Mouse (Mus musculus) B cell, adult 2 months (primary cell): ENCODE data around the gene Rab31.
A peak's percentile ranks its signal among the peaks of the same experiment; 100 is the strongest.

ENCODE experiments used
- DNase-seq, 2 experiments: peaks; one replicate each; pipeline ENCODE4 v3.0.0; 2022

Gene Rab31

DNA sequence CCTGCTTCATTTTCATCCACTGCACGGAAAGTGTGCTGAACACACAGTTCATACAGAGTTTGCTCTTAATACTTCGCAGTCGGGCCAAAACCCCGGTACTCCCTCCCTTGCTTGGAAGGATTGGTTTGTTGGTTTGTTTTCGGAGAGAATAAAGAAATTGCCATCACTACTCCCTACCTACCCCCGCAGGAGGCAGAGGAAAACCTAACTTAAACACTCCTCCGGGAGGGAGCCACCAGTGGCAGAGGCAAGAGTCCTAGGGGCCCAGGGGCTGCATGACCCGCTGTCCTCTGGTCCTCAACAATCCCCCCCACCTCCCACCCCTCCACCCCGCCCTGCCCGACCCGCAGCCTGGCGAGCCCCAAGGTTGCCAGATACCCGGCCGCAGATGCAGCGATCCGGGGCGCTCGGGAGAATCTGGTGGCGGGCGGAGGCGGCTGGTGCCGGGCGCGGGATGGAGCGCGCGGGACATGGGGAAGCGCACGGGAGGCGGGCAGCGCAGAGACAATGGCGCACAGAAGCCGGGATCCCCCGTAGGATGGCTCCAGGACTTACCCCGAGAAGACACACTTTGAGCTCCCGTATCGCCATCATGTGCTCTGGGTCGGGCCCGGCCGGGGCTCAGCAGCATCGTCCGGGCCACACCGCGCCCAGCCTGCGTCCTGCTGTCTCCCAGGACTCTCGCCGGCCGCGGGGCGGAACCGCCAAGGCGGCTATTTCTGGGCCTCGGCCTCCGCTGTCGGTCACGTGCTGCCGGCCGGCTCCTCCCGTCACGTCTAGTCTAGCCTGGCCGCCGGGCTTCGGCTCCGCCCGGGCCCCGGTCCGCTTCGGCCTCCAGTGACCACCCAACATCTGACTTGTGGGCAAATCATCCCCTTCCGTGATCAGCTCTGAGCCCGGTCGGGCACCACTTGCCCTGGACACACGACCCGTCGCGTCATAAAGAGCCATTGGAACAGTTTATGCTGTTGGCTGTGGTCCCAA lies at the start of gene Rab31:
Gene Rab31, minus strand, starts transcription at position 802 of the 984 bp plus-strand sequence.
- peak; percentile 52 to 57 for DNase-seq

DNA sequence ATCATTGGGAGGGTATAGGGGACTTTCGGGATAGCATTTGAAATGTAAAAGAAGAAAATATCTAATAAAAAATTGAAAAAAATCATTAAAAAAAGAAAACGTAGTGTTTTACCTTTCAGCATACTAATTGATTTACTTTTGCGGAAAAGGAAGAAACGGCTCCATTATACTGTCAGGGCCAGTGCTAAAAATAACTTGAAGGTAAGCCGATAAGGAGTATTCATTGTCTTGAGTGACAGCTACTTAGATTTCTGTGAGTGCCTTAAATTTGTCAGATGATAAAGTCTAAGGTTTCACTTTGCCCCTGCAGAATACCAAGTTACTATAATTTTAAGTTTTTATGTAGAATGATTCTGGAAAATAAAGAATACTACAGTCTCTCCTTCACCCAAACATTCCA lies 47.6 kb upstream of the Rab31 start:
- no peak for DNase-seq

DNA sequence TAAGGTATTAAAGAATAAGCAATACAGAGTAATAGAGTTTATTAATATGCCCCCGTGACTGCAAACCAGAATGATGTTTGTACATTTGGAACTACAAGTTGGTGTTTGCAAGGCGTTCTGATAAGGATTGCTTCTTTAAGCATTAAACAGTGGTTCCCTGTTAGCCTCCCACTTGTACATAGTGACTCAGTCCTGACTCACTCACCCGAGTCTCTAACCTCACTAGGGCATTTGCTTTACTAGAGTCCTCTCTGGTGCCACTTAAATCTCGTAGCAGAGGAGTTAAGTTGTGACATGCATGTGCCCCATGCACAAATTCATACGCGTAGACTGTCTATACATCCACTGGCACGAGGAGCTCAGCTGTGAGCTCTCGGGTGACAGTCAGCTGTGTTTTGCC lies 41.2 kb upstream of the Rab31 start:
- DNase-seq = no peak

GRCm38 (mm10) chr17:65811032-65811431 lies 38.5 kb upstream of the Rab31 start:
- DNase-seq = no peak

DNA sequence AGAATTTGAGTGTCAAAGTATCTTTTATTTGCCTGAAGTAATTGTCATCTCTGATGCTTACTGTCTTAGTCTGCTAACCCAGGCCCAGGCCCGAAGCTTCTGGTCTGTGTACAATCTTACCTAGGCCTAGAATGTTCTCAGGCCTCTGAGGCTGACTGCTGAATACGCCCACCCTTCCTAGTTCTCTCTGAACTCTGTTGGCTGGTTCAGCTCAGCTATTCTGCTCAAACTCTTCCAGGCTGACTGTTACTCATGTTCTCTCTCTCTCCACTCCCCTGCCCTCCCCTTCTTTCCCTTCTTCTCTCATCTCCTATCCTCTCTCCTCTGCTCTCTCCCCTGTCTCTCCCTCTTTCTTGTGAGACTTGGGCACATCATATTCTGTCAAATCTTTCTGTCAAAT lies 33.9 kb upstream of the Rab31 start:
- DNase-seq = no peak

DNA sequence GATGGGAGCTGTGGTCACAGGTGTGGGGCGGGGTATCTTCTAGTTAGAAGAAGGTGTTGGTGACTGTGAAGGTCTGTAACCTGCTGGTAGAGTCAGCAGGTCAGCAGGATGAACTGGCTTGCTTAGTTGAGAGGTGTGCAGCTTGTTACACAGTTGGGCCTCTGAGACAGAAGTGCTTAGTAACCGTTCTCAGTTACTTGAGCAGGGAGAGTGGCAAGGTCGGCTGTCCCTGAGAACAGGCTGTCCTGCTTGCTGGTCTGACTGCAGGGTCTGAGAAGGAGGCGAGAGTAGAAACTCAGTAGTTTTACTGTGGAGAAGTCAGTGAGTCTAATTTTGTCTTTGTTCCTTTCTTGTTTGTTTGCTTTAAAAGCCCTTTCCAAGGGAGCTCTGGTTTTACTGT lies 33.4 kb upstream of the Rab31 start:
- no peak for DNase-seq

DNA sequence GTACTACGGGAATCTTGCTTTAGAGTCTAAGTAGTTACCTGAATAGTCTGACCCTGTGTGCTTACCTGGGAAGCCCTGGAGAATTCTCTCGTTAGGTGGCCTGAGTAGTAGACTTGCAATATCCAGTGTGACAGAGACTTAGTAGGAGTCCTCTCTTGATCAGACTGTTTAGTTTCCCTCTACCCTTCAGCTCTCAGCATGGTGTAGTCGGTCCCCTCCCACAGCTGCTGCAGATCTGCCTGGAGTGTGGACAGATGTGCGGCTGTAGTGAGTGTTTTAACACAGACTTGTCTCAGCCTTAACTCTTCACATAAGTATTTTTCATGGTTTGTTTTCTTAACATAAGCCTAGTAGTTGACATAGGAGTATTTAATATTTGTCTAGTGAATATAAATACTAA lies 29.5 kb upstream of the Rab31 start:
- DNase-seq = no peak

- no peak for DNase-seq
Observed at GRCm38 (mm10) chr17:65800451-65800850, 27.9 kb upstream of the Rab31 start.

GRCm38 (mm10) chr17:65799353-65799752 lies 26.8 kb upstream of the Rab31 start:
- no peak for DNase-seq

DNA sequence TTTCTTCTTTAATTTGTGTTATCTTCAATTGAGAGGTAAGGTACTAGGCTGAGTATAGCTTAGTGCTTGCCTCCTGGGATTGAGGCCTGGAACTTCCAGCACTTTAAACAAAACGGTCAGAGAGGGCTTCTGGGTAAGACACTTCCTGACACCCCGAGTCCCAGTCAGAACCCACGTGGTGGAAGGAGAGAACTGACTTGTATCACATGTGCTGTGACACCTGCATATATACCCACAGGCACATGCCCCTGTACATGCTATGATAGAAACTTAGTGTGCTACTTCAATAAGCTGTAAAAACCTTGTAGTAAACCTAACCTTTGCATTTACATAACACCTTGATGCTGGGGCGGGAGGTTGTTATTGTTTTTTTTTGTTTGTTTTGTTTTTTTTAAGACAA lies 25.9 kb upstream of the Rab31 start:
- peak in 1 of 2 experiments; percentile 29 for DNase-seq

GRCm38 (mm10) chr17:65796056-65796455 lies 23.5 kb upstream of the Rab31 start:
- no peak for DNase-seq

- DNase-seq = no peak
Observed at GRCm38 (mm10) chr17:65794096-65794850, 21.7 kb upstream of the Rab31 start.

GRCm38 (mm10) chr17:65793307-65793930 lies 20.9 kb upstream of the Rab31 start:
- no peak for DNase-seq

GRCm38 (mm10) chr17:65791161-65791560 lies 18.6 kb upstream of the Rab31 start:
- DNase-seq = no peak

DNA sequence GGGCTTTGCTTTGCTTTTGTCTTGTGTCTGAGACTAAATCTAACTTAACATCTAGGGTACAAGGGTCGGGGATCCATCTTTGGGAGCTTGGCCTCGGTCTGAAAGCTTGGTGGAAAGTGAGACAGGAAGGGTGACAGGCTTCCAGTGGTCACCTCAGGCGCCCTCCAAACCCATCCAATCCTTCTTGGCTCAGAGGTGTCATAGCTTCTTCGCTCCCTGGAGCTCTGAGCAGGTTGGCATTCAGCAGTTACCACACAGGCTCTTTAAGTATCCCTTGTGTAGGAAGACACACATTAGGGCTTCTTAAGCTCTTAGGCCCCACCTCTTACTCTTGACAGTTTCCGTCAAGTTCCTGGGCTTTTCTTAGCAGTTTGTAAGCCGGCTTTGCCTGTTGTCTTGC lies 17.0 kb upstream of the Rab31 start:
- DNase-seq = no peak

DNA sequence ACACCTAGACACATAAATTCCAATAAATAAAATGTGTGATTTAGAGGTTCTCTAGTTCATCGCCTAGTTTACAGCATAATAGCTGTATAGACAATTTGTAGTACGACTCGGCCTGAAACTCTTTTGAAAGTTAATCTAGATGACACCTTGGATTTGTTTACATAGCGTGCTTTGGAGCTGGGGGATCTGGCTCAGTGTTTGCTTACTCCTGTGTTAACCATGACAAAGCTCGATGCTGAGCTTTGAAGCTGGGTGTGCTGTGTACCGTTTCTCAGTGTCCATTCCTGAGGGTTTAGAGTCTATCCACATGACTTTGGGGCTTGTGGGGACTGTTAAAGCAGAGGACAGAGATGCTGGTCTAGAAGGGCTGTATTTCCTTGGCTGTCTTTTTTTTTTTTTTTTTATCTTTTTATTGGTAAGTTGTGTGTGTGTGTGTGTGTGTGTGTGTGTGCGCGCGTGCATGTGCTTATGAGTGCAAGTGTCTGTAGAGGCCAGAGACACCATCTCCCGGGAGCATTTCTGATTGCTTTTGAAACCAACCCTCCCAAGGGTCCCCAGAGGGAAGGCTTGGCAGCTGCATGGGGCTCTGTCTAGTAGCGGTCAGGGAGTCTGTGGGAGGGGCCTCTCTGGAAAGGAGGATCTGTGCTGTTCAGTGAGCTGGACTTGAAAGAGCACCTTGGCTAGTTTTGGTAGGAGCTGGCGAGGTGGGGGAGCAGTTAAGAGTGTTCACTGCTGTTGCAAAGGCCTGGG lies 16.2 kb upstream of the Rab31 start:
- DNase-seq = peak; percentile 18 to 29

- no peak for DNase-seq
Observed at GRCm38 (mm10) chr17:65787261-65787660, 14.7 kb upstream of the Rab31 start.

DNA sequence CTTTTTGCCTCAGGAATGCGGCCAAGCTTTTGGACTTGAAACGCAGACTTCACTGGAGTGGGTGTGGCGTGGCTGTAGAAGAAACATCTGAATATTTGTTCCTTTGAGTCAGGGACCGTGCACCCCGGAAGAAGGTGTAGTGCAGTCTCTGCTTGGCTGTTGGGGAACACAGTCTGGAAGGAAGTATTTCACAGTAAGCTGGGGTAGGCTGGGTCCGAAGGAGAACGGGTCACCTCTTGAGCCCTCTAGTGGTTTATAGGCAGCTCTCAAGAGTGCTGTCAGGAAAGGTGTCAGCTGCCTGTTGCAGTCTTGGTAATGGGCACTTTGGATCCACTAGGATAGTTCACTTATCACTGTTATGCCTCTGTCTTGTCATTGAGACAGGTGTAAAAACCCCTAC lies 13.7 kb upstream of the Rab31 start:
- DNase-seq = peak; percentile 40 to 43

DNA sequence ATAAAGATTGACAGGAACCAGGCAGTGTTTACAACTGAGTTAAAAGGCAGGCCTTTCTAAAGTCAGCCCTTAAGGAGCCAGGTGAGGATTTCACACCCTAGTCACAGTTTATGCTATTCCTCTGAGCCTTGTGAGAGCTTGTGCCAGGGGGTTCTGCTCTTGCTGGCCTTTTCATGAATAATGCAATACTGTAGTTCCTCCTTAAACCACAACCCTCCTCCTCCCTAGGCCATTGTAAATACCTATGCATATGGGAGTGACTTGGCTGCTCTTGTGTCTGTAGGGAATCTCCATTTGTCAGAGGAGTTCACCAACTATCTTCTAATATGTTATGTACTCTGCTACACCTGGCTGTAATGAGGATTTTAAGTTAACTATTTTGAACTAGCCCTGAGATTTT lies 13.2 kb upstream of the Rab31 start:
- no peak for DNase-seq

- no peak for DNase-seq
Observed at GRCm38 (mm10) chr17:65784610-65785140, 12.1 kb upstream of the Rab31 start.

DNA sequence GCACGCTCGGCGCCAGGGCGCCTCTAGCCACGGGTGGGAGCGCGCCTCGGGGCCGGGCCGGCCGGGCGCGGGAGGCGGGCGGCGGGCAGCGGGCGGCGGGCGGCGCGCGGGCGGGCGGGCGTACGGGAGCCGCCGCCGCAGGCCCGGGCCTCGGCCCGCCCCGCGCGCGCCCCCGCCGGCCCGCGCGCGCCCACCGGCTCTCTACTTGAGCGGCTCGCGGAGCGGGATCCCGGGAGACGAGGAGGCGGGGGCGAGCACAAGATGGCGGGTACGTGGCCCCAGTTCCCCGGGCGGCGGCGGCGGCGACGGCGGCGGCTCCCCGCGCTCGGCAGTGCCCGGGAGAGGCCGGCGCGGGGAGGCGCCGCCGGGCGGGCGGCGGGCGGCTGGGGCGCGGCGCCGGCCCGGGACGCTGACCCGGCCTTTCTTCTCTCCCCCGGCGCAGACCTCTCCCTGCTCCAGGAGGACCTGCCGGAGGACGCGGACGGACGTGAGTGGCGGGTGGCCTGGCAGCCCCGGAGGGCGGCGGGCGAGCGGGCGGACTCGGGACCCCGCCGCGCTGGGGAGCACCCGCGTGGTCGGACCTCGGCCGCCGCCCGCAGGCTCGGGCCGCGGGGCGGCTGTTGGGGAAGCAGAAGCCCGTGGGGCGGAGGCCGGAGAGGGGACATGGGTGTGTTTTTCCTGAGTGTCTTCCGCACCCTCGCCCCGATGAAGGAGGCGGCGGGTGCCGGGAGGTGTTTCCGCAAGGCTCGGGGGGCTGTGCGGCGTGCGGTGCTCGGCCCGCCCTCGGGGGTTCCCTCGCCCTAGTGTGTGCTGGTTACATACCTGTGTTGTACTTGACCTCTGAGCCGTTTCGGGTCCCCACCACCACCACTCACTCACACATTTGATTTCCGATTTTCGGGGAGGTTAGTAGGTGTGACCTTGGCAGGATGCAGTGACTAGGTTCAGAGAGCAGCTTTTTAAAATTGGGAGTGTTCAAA lies 10.9 kb upstream of the Rab31 start:
- DNase-seq = peak; percentile 79 to 80
